Mouse (Mus musculus): Measurements from ENCODE around the gene Cyp2ab1. TPM values are rescaled to one million over a fixed set of nuclear protein-coding genes. Genes with fewer than 3 reads are reported as not detected.

Cyp2ab1 gene
- polyA plus RNA-seq, 1 experiment from 2014 or later = not detected

GRCm38 (mm10) chr16:20323907-20324306 is 1.3 kb downstream of the Cyp2ab1 start:
- Histone ChIP-seq H3K4me1 (replicated peaks) (no peaks in the 10 kb centered on the region), H3K36me3 (no peaks in the 10 kb centered on the region), H3K27me3 (replicated peaks) (no peaks in the 10 kb centered on the region), H3K4me2 (replicated peaks) (no peak overlapping the region), H3K27ac (no peak overlapping the region), H3K9ac (no peak overlapping the region), H3K4me3 (replicated peaks) (no peak overlapping the region), H3K9me3 (no peaks in the 10 kb centered on the region)
- ATAC-seq = no peak
- WGBS = 66% methylated on average over 5 of the region's 5 CpGs

DNA sequence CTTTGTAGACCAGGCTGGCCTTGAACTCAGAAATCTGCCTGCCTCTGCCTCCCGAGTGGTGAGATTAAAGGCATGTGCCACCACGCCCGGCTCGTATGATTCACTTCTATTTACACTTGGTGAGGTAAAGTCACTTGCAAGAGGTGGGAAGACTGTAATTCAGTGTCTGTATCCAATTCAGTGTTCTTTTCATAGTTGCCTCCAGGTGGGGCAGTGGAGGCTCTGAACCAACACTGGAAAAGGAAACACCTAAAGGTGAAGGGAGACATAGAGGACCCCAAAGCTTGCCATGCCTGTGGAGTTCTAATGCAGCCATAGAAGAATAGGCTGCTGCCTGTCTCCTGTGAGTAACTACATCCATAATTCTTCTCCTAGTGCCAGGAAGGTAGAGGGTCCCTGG is 2.9 kb downstream of the Cyp2ab1 start:
- Histone ChIP-seq H3K27ac (no peak overlapping the region), H3K36me3 (no peaks in the 10 kb centered on the region), H3K4me2 (replicated peaks) (no peak overlapping the region), H3K9me3 (no peaks in the 10 kb centered on the region), H3K9ac (no peak overlapping the region), H3K4me1 (replicated peaks) (no peaks in the 10 kb centered on the region), H3K27me3 (replicated peaks) (no peaks in the 10 kb centered on the region), H3K4me3 (replicated peaks) (no peak overlapping the region)
- ATAC-seq = no peak
- 79% methylated on average over 4 of the region's 4 CpGs for WGBS

DNA sequence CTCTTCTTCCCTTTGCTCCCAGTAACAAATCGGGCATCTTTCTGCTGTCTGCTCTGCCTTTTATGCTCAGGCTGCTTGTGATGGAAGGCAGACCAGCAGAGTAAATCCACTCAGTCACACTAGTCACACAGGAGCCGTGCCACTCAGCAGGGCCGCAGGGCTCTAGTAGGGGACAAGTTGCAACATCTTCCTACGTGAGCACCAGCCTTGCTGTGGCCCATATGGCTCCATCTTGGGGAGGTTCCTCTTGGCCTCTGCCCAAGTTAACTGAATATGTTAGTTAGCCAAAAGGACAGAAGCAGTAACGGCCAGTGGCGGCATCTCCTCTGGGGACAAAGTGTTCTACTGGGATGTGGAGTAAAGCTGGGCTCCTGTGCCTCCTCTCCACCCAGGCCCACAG is 8.4 kb downstream of the Cyp2ab1 start:
- WGBS = 82% methylated on average over 6 of the region's 6 CpGs
- Histone ChIP-seq H3K36me3 (no peaks in the 10 kb centered on the region), H3K9ac (no peak overlapping the region), H3K4me3 (replicated peaks) (no peak overlapping the region), H3K4me2 (replicated peaks) (no peak overlapping the region), H3K27ac (no peak overlapping the region), H3K4me1 (replicated peaks) (no peaks in the 10 kb centered on the region), H3K27me3 (replicated peaks) (no peaks in the 10 kb centered on the region), H3K9me3 (no peaks in the 10 kb centered on the region)
- no peak for ATAC-seq

DNA sequence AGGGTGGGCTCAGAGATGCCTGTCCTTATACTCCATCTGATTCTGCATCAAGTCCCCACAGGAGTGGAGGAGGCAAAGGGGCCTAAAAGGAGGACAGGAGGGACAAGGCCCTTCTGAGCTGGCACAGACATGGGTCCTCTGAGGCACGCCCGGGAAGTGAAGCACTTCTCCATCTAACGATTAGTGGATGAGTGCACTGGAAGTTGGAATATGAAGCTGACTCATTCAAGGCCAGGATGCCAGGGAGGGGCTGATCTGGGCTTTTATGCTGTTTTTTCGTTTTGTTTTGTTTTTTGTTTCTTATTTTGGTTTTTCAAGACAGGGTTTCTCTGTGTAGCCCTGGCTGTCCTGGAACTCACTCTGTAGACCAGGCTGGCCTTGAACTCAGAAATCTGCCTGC is 9.9 kb downstream of the Cyp2ab1 start:
- 84% methylated on average over 4 of the region's 4 CpGs for WGBS

GRCm38 (mm10) chr16:20312272-20312671 is 12.9 kb downstream of the Cyp2ab1 start:
- Histone ChIP-seq H3K4me3 (replicated peaks) (no peak overlapping the region), H3K36me3 (no peaks in the 10 kb centered on the region), H3K27ac (no peak overlapping the region), H3K4me1 (replicated peaks) (no peaks in the 10 kb centered on the region), H3K9me3 (no peaks in the 10 kb centered on the region), H3K9ac (no peak overlapping the region), H3K27me3 (replicated peaks) (no peaks in the 10 kb centered on the region), H3K4me2 (replicated peaks) (no peak overlapping the region)
- ATAC-seq = no peak
- WGBS = 61% methylated on average over 14 of the region's 14 CpGs

More for the DNA sequence above, 9.9 kb downstream of the Cyp2ab1 start:
- no peaks in the 10 kb centered on the region for H3K27me3 ChIP-seq (replicated peaks)
- no peak overlapping the region for H3K27ac ChIP-seq
- no peak for ATAC-seq
- no peaks in the 10 kb centered on the region for H3K36me3 ChIP-seq
- no peak overlapping the region for H3K4me3 ChIP-seq (replicated peaks)
- H3K4me2 ChIP-seq (replicated peaks) = no peak overlapping the region
- H3K9ac ChIP-seq = no peak overlapping the region
- H3K4me1 ChIP-seq (replicated peaks) = no peaks in the 10 kb centered on the region
- no peaks in the 10 kb centered on the region for H3K9me3 ChIP-seq

DNA sequence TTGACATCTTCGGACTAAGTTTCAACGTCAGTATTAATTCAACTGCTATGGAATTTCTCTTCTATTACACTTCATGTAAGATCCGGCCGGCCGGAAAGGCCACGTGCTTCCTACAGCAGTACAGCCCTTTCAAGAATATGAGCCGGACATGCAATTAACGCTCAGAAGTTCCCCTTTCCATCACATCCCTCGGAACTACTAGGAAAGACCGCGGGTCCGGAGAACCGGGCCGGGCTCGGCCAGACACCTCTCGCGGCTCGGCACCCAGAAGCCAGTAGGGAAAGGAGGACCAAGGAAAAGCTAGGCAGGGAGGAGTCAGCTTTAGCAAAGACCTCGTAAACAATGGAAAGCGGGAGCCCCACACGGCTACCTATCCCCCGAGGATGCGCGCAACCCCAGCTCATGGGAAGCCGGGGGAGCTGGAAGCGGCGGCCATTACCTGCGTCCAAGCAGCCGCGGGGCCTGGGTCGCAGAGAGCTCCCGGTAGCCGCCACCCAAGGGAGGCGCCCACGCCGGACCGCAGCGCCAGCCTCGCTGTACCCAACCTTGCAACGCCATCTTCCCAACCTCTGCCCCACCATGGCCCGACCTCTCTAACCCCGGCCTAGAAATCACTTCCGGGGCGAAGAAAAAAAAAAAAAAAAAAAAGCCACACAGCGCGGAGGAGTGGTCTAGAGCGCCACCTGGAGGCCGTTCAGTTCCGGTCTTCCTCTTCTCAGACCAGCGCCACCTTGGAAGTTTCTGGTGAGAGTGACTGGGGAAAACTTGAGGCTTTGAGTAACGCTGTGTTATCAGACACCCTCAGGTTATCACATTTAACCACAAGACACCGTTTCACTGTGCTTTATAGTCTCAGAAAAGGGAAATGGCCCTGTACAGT is 23.2 kb downstream of the Cyp2ab1 start, which contains the start of gene Parl:
Gene Parl (minus strand): TSS at position 618 of the 880 bp plus-strand sequence.
- Histone ChIP-seq H3K9ac (peak within 1 kb of the TSS; percentile 78), H3K27ac (peak within 1 kb of the TSS; percentile 75), H3K27me3 (replicated peaks) (no peaks in the 10 kb centered on the region), H3K9me3 (no peaks in the 10 kb centered on the region), H3K4me2 (replicated peaks) (peak within 1 kb of the TSS; percentile 65), H3K36me3 (peaks cover 2% of the 10 kb centered on the region), H3K4me1 (replicated peaks) (peaks cover 15% of the 10 kb centered on the region), H3K4me3 (replicated peaks) (peak within 1 kb of the TSS; percentile 92)
- under 1% methylated on average over 52 of the region's 52 CpGs for WGBS
- peak; percentile 95 for ATAC-seq

DNA sequence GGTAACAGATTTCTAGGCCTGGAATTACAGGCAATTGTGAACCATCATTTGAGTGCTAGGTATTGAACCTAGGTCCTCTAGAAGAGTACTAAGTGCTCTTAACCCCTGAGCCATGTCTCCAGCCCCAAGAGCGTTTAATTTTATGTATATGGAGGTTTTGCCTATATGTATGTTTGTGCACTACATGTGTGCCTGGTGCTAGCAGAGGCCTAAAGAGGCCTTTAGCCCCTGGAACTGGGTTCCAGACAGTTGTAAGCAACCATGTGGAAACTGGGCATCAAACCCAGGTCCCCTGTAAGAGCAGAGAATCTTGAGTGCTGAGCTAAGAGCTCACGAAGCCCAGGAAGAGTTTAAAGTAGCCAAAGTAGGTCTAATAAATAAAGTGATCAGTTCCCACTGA is 25.1 kb downstream of the Cyp2ab1 start:
- no peak for ATAC-seq
- H3K4me2 ChIP-seq (replicated peaks) = peak overlapping the region; percentile 65; the same call in 1 of the 2 replicates

DNA sequence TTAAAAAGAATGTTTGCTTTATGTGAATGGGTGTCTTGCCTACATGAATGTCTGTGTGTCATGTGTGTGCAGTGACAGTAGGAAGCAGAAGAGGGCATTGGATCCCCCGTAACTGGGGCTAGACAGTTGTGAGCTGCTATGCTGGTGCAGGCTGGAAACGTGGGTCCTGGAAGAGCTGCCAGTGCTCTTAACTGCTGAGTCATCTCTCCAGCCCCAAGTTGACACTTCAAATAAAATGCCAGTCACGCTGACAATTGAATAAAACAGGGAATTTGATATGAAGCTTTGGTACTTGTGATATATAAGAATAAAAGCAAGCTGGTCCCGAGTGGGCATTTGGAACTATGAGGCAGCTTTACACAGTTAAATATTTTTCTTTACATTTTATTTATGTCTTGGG is 45.0 kb downstream of the Cyp2ab1 start:
- Histone ChIP-seq H3K36me3 (peaks cover 29% of the 10 kb centered on the region), H3K4me1 (replicated peaks) (no peaks in the 10 kb centered on the region), H3K27me3 (replicated peaks) (no peaks in the 10 kb centered on the region), H3K27ac (no peak overlapping the region), H3K9ac (no peak overlapping the region), H3K9me3 (no peaks in the 10 kb centered on the region), H3K4me2 (replicated peaks) (no peak overlapping the region), H3K4me3 (replicated peaks) (no peak overlapping the region)
- WGBS = 82% methylated on average over 4 of the region's 4 CpGs
- no peak for ATAC-seq

More for the DNA sequence above, 25.1 kb downstream of the Cyp2ab1 start:
- no peak overlapping the region for H3K4me3 ChIP-seq (replicated peaks)
- H3K27me3 ChIP-seq (replicated peaks) = no peaks in the 10 kb centered on the region
- H3K4me1 ChIP-seq (replicated peaks) = peaks cover 15% of the 10 kb centered on the region
- H3K27ac ChIP-seq = no peak overlapping the region
- peaks cover 8% of the 10 kb centered on the region for H3K36me3 ChIP-seq
- 95% methylated on average over 2 of the region's 2 CpGs for WGBS
- H3K9me3 ChIP-seq = no peaks in the 10 kb centered on the region
- no peak overlapping the region for H3K9ac ChIP-seq

DNA sequence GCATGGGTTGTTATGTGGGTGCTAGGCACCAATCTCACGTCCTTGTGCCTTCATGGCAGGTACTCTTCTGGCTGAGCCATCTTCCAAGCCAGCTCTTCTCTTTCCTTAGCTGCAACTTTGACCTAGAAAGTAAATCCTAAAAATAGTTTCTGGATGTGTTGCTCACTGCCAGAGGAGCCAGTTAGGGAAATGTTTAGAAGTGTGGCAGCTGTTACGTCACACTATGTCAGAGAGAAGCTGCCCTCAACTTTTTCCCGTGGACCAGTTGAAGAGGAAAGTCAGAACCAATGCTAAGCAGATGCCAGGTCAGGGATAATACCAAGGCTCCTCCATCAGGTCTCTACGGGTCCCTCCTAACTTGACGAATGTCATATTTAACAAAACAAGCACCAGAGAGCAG is 45.8 kb downstream of the Cyp2ab1 start:
- WGBS = 76% methylated on average over 5 of the region's 5 CpGs
- no peak overlapping the region for H3K27ac ChIP-seq
- H3K4me1 ChIP-seq (replicated peaks) = no peaks in the 10 kb centered on the region
- no peak for ATAC-seq
- no peaks in the 10 kb centered on the region for H3K27me3 ChIP-seq (replicated peaks)
- H3K9me3 ChIP-seq = no peaks in the 10 kb centered on the region
- no peak overlapping the region for H3K4me3 ChIP-seq (replicated peaks)
- no peak overlapping the region for H3K9ac ChIP-seq
- H3K36me3 ChIP-seq = peaks cover 24% of the 10 kb centered on the region
- H3K4me2 ChIP-seq (replicated peaks) = no peak overlapping the region

GRCm38 (mm10) chr16:20272994-20273393 is 52.2 kb downstream of the Cyp2ab1 start:
- Histone ChIP-seq H3K4me1 (replicated peaks) (no peaks in the 10 kb centered on the region), H3K36me3 (no peaks in the 10 kb centered on the region), H3K27ac (no peak overlapping the region), H3K27me3 (replicated peaks) (no peaks in the 10 kb centered on the region), H3K4me2 (replicated peaks) (no peak overlapping the region), H3K4me3 (replicated peaks) (no peak overlapping the region), H3K9me3 (no peaks in the 10 kb centered on the region), H3K9ac (no peak overlapping the region)
- no peak for ATAC-seq
- WGBS = 25% methylated on average over 3 of the region's 3 CpGs

- Histone ChIP-seq H3K27me3 (replicated peaks) (no peaks in the 10 kb centered on the region), H3K27ac (no peak overlapping the region), H3K9me3 (no peaks in the 10 kb centered on the region), H3K9ac (no peak overlapping the region), H3K4me3 (replicated peaks) (no peak overlapping the region), H3K36me3 (no peaks in the 10 kb centered on the region), H3K4me2 (replicated peaks) (no peak overlapping the region), H3K4me1 (replicated peaks) (no peaks in the 10 kb centered on the region)
- WGBS = 79% methylated on average over 4 of the region's 4 CpGs
- no peak for ATAC-seq
These were observed 53.9 kb downstream of the Cyp2ab1 start for GRCm38 (mm10) chr16:20271339-20271738.

GRCm38 (mm10) chr16:20265089-20265488 is 60.1 kb downstream of the Cyp2ab1 start:
- Histone ChIP-seq H3K4me3 (replicated peaks) (no peak overlapping the region), H3K27me3 (replicated peaks) (no peaks in the 10 kb centered on the region), H3K27ac (no peak overlapping the region), H3K9me3 (no peaks in the 10 kb centered on the region), H3K4me2 (replicated peaks) (no peak overlapping the region), H3K36me3 (no peaks in the 10 kb centered on the region), H3K4me1 (replicated peaks) (no peaks in the 10 kb centered on the region), H3K9ac (no peak overlapping the region)
- ATAC-seq = no peak
- WGBS = 78% methylated on average over 7 of the region's 7 CpGs
